Mouse (Mus musculus) intestine, embryonic 14.5 days (tissue): Measurements from ENCODE around the gene Cbx3. TPM values are rescaled to one million over a fixed set of nuclear protein-coding genes. Genes with fewer than 3 reads are reported as not detected.
"Not testable (repeated sequence)": the region's sequence is repeated elsewhere in the genome, so short reads cannot be mapped to it uniquely, and the experiment has no call there.

ENCODE experiments used
- ATAC-seq: fragments of 200-750 bp; cut with Nextera tagmentation; replicated peaks from 2 replicates; pipeline ENCODE4 v1.8.0; 2017; ENCODE audit warnings: low read depth, moderate number of reproducible peaks, moderate TSS enrichment, moderate library complexity; ENCODE audit not compliant: low FRiP score, low TSS enrichment
- DNase-seq: peaks from one replicate; pipeline ENCODE4 v3.0.0-alpha.2; 2018; ENCODE audit warnings: low spot score
- H3K27ac ChIP-seq: fragments of 300-500 bp; sonication (generic); 2 replicates; pipeline ENCODE4 v1.5.1; 2014; ENCODE audit warnings: low read depth, mild to moderate bottlenecking, control low read depth
- H3K27me3 ChIP-seq: fragments of 300-500 bp; sonication (generic); replicated peaks from 2 replicates; pipeline ENCODE4 v1.6.1; 2014; ENCODE audit warnings: low read length, control low read depth; ENCODE audit not compliant: control insufficient read depth, insufficient read depth
- H3K36me3 ChIP-seq: fragments of 300-500 bp; sonication (generic); 2 replicates; pipeline ENCODE4 v1.6.1; 2014; ENCODE audit warnings: low read length, control low read depth; ENCODE audit not compliant: control insufficient read depth, insufficient read depth
- H3K4me1 ChIP-seq: fragments of 300-500 bp; sonication (generic); replicated peaks from 2 replicates; pipeline ENCODE4 v1.6.1; 2014; ENCODE audit warnings: low read length, control low read depth, mixed read lengths; ENCODE audit not compliant: control insufficient read depth, insufficient read depth
- H3K4me2 ChIP-seq: fragments of 300-500 bp; sonication (generic); 2 replicates; pipeline ENCODE4 v1.6.1; 2014; ENCODE audit warnings: low read length
- H3K4me3 ChIP-seq: fragments of 300-500 bp; sonication (generic); 2 replicates; pipeline ENCODE4 v1.5.1; 2014; ENCODE audit warnings: low read depth, low read length, control low read depth, mixed read lengths
- H3K9ac ChIP-seq: fragments of 300-500 bp; sonication (generic); 2 replicates; pipeline ENCODE4 v1.6.1; 2014; ENCODE audit warnings: mild to moderate bottlenecking, low read length
- H3K9me3 ChIP-seq: fragments of 300-500 bp; sonication (generic); 2 replicates; pipeline ENCODE4 v1.6.1; 2016; ENCODE audit warnings: low read length, control low read depth; ENCODE audit not compliant: control insufficient read depth
- WGBS: fragments of 180-500 bp; shearing (Covaris S2); extraction: QIAGEN DNeasy Blood & Tissue Kit; methylation state at CpG from one replicate; pipeline ENCODE4 v1.1.7; 2014; 5-methylcytosine and 5-hydroxymethylcytosine counted together
- polyA plus RNA-seq: library from polyadenylated mRNA; unstranded; fragments of >200 nt; fragmentation: Nextera tagmentation; extraction: Ambion mirVana; gene quantifications from 2 replicates; pipeline ENCODE4 v1.2.1, GENCODE M21; 2014

Gene Cbx3
- polyA plus RNA-seq, 1 experiment from 2014 or later, result 454 TPM

DNA sequence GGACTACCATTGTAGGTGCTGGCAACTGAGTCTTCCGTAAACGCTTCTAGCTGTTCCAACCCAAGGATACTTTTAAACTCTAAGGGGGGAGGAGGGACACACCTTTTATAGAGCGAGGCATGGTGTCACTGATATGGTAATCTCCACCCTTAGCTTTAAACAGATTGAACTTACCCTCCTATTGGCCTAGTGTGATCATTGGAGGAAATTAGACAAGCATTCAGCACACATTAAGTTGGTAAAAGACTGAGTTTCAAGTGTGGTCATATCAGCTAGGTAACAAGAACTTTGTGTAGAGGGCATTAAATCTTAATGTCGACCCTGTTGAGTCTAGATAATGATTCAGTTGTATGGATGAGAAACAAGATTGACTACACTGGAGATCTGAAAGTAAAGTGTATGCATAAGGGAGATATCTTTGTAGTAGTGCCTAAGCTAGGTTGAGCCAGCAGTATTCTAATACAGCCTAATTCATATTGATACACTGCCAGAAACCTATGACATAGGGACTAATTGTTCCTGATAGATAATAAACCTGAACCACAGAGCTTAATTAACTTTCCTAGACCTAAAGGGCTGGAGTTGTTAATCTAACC lies 9.1 kb downstream of the Cbx3 start:
- H3K27me3 ChIP-seq, result no peaks in the 10 kb centered on the region
- H3K9me3 ChIP-seq, result no peaks in the 10 kb centered on the region
- no peak overlapping the region for H3K4me2 ChIP-seq
- ATAC-seq (no peak), DNase-seq (no peak)
- WGBS, result 92% methylated on average over 4 of the region's 4 CpGs
- no peak overlapping the region for H3K9ac ChIP-seq
- H3K4me3 ChIP-seq, result no peak overlapping the region
- no peaks in the 10 kb centered on the region for H3K4me1 ChIP-seq
- no peak overlapping the region for H3K27ac ChIP-seq
- H3K36me3 ChIP-seq, result peaks cover 87% of the 10 kb centered on the region

DNA sequence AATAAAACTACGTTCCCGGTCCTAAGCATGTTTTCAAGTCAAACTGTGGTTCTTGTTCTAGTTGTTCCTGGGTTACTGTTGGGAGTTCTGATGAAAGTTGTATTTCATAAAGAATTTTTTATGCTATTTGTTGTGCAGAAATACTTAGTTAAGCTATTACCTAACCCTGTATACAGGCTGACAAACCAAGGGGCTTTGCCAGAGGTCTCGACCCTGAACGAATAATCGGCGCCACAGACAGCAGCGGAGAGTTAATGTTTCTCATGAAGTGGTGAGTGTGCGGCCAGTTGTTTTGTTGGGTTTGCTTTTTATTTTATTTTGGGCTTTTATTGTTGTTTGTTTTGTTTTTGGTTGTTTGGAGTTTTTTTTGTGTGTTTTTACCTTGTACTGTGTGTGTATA lies 11.4 kb downstream of the Cbx3 start:
- ATAC-seq (no peak), DNase-seq (no peak)
- Histone ChIP-seq H3K9ac (no peak overlapping the region), H3K27me3 (no peaks in the 10 kb centered on the region), H3K36me3 (peaks cover 66% of the 10 kb centered on the region), H3K9me3 (no peaks in the 10 kb centered on the region), H3K4me2 (no peak overlapping the region), H3K4me3 (no peak overlapping the region), H3K4me1 (no peaks in the 10 kb centered on the region), H3K27ac (no peak overlapping the region)
- 95% methylated on average over 8 of the region's 8 CpGs for WGBS

DNA sequence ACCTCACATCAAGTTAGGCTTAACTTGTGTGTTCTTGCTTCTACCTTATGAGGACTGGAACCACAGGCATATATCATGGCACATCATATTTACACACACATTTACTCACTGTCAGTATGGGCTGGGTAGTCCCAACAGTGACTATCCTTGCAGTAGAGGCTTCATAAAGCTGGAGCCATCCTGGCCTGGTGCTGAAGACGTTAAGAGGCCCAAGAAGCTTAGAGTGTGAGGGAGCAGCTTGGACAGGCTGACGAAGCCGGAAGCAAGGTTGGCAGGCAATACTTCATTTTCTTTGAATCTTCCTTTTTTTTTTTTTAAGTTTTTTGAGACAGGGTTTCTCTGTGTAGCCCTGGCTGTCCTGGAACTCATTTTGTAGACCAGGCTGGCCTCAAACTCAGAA lies 13.7 kb downstream of the Cbx3 start:
- no peak for DNase-seq
- ATAC-seq, result no peak
- Histone ChIP-seq H3K9ac (no peak overlapping the region), H3K4me1 (no peaks in the 10 kb centered on the region), H3K27ac (no peak overlapping the region), H3K4me3 (no peak overlapping the region), H3K4me2 (no peak overlapping the region), H3K36me3 (peaks cover 45% of the 10 kb centered on the region), H3K9me3 (0 out of 2 replicates have a peak, but pooled peaks cover 4% of the 10 kb centered on the region), H3K27me3 (no peaks in the 10 kb centered on the region)
- 89% methylated on average over 3 of the region's 3 CpGs for WGBS

DNA sequence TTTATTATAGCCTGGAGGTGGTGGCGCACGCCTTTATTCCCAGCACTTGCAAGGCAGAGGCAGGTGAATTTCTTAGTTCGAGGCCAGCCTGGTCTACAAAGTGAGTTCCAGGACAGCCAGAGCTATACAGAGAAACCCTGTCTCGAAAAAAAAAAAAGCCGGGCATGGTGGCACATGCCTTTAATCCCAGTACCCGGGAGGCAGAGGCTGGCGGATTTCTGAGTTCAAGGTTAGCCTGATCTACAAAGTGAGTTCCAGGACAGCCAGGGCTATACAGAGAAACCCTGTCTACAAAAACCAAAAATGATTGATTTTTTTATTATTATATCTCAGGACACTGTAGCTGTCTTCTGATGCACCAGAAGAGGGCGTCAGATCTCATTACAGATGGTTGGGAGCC lies 14.4 kb downstream of the Cbx3 start:
- WGBS, result 89% methylated on average over 8 of the region's 8 CpGs
- H3K27ac ChIP-seq, ATAC-seq, H3K27me3 ChIP-seq, H3K4me1 ChIP-seq, H3K9me3 ChIP-seq, H3K4me3 ChIP-seq, DNase-seq, H3K9ac ChIP-seq, H3K4me2 ChIP-seq: not testable (repeated sequence)
- H3K36me3 ChIP-seq, result peaks cover 38% of the 10 kb centered on the region

DNA sequence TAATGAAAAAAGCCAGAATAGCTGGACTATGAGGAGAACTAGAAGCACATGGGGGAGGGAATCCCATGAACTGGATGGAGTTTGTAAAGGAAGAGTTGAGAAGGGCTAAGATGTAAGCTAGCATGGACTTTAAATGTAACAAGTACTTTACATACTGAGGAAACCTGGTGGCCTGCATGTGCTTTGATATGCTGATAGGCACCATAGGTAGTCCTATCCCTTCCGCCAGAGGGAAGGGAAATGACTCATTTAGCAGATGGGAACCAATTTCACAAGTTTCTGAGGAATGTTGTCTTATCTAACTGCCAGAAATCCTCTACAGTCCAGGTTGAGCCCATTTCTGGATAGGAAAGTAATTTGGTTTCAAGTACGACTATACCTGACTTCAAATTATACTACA lies 15.5 kb downstream of the Cbx3 start:
- Histone ChIP-seq H3K4me3 (no peak overlapping the region), H3K36me3 (peaks cover 27% of the 10 kb centered on the region), H3K9me3 (0 out of 2 replicates have a peak, but pooled peaks cover 4% of the 10 kb centered on the region), H3K9ac (no peak overlapping the region), H3K4me1 (peaks cover 4% of the 10 kb centered on the region; the same call in 1 of the 2 replicates), H3K4me2 (no peak overlapping the region), H3K27me3 (no peaks in the 10 kb centered on the region), H3K27ac (no peak overlapping the region)
- DNase-seq (no peak), ATAC-seq (no peak)
- 63% methylated on average over 2 of the region's 2 CpGs for WGBS

DNA sequence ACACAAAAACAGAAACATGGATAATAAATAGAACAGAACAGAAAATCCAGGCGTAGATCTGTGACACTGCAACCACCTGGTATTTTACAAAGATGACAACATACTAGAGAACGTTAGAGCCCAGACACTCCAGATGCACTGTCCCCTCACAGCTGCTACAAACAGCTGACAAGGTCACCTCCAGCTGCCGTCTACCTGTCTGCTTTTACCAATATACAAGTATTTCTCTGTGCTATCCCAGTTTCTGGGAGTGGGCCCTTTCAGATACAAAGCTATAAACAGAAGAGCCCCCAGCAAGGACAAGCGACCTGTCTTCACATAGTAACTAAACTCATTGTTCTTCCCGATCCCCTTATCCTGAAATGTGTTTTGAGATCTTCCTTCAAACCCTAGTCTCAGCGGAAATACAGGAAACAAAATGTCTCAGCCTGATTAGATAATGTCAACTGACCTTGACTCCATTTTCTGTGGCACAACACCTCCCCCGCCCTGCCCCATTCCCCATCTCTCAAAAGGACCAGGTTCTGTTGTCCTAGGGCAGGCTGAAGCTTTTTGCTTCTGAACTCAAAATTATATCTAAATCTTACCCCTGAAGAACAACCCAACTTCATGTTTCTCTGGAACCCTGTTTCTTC lies 16.0 kb downstream of the Cbx3 start:
- H3K27me3 ChIP-seq, result no peaks in the 10 kb centered on the region
- no peak for DNase-seq
- H3K9ac ChIP-seq, result no peak overlapping the region
- H3K4me1 ChIP-seq, result peaks cover 4% of the 10 kb centered on the region; the same call in 1 of the 2 replicates
- ATAC-seq, result no peak
- 42% methylated on average over 7 of the region's 7 CpGs for WGBS
- H3K4me3 ChIP-seq, result no peak overlapping the region
- H3K27ac ChIP-seq, result no peak overlapping the region
- peaks cover 22% of the 10 kb centered on the region for H3K36me3 ChIP-seq
- H3K9me3 ChIP-seq, result 0 out of 2 replicates have a peak, but pooled peaks cover 4% of the 10 kb centered on the region
- no peak overlapping the region for H3K4me2 ChIP-seq

DNA sequence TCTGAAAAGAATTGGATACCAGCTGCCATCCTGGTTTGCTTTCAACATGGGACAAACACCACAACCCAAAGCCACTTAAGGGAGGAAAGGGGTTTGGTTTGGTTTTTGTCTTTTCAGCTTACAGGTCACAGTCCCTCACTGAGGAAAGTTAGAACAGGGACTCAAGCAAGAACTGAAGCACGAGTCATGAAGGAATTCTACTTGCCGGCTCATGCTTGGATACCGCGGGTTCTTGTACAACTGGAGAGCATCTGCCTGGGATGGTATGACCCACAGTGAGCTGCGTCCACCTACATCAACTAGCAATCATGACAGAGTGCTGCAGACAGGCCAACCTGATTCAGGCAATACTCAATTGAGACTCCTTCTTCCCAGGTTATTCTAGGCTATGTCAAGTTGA lies 16.6 kb downstream of the Cbx3 start:
- WGBS, result 83% methylated on average over 5 of the region's 5 CpGs

DNA sequence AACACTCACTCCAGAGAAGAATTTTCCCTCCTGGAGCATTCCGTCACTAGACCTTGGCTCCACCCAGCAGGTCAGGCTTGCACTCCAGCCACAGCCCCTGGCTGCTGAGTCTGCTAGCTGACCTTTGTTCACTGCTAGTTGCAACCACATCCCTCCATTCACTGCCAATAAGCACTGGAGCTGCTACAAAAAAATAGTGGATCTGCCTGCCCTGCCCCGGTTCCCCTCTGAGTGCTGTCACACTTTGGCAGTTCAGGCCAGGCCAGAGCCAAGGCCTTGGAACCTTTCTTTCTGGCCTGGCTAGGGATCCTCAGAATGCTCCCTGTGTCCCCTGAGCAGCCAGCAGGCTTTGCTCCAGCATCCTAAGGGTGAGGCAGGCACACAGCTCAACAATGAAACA lies 19.6 kb downstream of the Cbx3 start:
- 0 out of 2 replicates have a peak, but pooled peaks cover 4% of the 10 kb centered on the region for H3K9me3 ChIP-seq
- no peak overlapping the region for H3K4me3 ChIP-seq
- no peaks in the 10 kb centered on the region for H3K36me3 ChIP-seq
- 14% methylated on average over 2 of the region's 2 CpGs for WGBS
- ATAC-seq (no peak), DNase-seq (no peak)
- no peak overlapping the region for H3K27ac ChIP-seq
- H3K4me2 ChIP-seq, result no peak overlapping the region
- no peak overlapping the region for H3K9ac ChIP-seq
- H3K4me1 ChIP-seq, result peaks cover 4% of the 10 kb centered on the region; the same call in 1 of the 2 replicates
- no peaks in the 10 kb centered on the region for H3K27me3 ChIP-seq

More for the DNA sequence above, 16.6 kb downstream of the Cbx3 start:
- Histone ChIP-seq H3K4me3 (no peak overlapping the region), H3K4me2 (no peak overlapping the region), H3K9me3 (0 out of 2 replicates have a peak, but pooled peaks cover 4% of the 10 kb centered on the region), H3K27me3 (no peaks in the 10 kb centered on the region), H3K4me1 (peaks cover 4% of the 10 kb centered on the region; the same call in 1 of the 2 replicates), H3K27ac (no peak overlapping the region), H3K9ac (no peak overlapping the region), H3K36me3 (peaks cover 16% of the 10 kb centered on the region)
- DNase-seq (no peak), ATAC-seq (no peak)
